Mouse (Mus musculus): ENCODE results near the gene Oas1a.

- TF ChIP-seq CTCF (IDR thresholded peaks at IDR 0.05; ENCODE audit: borderline replicate concordance, control insufficient read depth, extremely low read depth, insufficient read depth, low read length, poor library complexity) = no peak
- TF ChIP-seq POLR2A (IDR thresholded peaks at IDR 0.05; ENCODE audit: control insufficient read depth, extremely low read depth, insufficient read depth, low read length, poor library complexity) = no peak
Measured at GRCm38 (mm10) chr5:120923969-120924368, 16.6 kb upstream of the Oas1a start.
